Mouse (Mus musculus): ENCODE results near the gene Gm20388. TPM values are rescaled to one million over a fixed set of nuclear protein-coding genes. Genes with fewer than 3 reads are reported as not detected.

Gm20388 gene
- polyA plus RNA-seq, 2 experiments: 8.5 TPM; not detected in 1

GRCm38 (mm10) chr8:120437666-120438395 lies 527.2 kb downstream of the Gm20388 start:
- Histone ChIP-seq H3K4me3 (ENCODE audit: insufficient read depth in 1 of 2, low read depth in 2 of 2, low read length in 2 of 2) (no peak overlapping the region), H3K36me3 (replicated peaks; ENCODE audit: control insufficient read depth, insufficient read depth, low read depth) (no peaks in the 10 kb centered on the region), H3K9ac (replicated peaks) (no peak overlapping the region), H3K27ac (no peak overlapping the region), H3K9me3 (ENCODE audit: control insufficient read depth, low read length) (peaks cover 5% of the 10 kb centered on the region), H3K4me2 (ENCODE audit: low read depth) (no peak overlapping the region), H3K27me3 (ENCODE audit: control insufficient read depth, insufficient read depth, low read length) (no peaks in the 10 kb centered on the region; the same call in 1 of the 2 replicates), H3K4me1 (replicated peaks; ENCODE audit: control insufficient read depth in 2 of 2, insufficient read depth in 2 of 2, low read length in 1 of 2) (peaks cover 2 to 5% of the 10 kb centered on the region in 2 experiments; a peak in 3 of 4 replicates)
- TF ChIP-seq CTCF (IDR thresholded peaks at IDR 0.05; ENCODE audit: low read depth) (no peak), EP300 (IDR thresholded peaks at IDR 0.05; ENCODE audit: low read depth) (no peak)
- DNase-seq (ENCODE audit: low read depth in 3 of 3, low spot score in 3 of 3) (no peak), ATAC-seq (ENCODE audit: insufficient read depth) (no peak)
- WGBS (ENCODE audit: insufficient replicate concordance): 78% methylated on average over 21 of the region's 21 CpGs

DNA sequence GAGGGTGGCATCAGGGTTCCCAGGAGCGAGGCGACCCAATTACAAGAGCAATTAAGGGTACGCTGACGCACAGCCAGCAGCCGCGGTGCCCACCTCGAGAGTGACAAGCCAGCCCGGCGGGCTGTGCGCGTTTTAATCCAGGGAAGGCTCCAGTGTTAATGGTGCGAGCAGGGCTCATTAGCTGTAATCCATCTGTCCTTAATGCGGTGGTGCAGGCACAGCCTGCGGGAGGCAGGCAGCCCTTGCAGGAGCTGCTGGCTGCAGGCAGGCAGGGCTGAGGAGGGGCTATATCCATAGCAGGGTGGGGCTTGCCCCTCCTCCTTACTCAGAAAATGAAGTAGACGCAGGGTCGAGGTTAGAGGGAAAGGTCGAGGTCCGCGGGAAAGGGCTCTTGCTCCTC lies 528.7 kb downstream of the Gm20388 start:
- no peak overlapping the region for H3K27ac ChIP-seq
- no peak overlapping the region for H3K4me2 ChIP-seq (ENCODE audit: low read depth)

DNA sequence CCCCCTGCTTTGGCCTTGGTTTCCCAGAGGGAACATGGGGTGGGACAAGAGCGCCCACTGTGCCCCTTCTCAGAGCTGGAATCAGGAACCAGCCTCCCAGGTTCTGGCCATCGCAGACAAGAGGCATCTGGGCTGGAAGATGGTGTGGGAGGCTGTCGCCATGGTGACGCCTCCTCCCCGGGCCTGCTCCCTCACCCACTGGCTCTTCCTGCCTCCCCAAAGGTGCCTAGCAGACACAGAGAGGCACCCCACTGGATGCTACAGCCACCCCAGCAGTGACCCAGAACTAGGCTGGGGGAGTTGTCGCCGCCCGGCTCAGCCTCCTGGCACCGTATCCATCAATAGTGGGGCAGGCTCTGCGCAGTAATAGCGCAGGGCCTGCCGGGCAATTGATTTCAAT lies 530.1 kb downstream of the Gm20388 start:
- no peaks in the 10 kb centered on the region for H3K9me3 ChIP-seq (ENCODE audit: control insufficient read depth, low read length)

More for the DNA sequence above, 528.7 kb downstream of the Gm20388 start:
- H3K4me3 ChIP-seq (ENCODE audit: insufficient read depth in 1 of 2, low read depth in 2 of 2, low read length in 2 of 2): no peak overlapping the region
- 56% methylated on average over 19 of the region's 19 CpGs for WGBS (ENCODE audit: insufficient replicate concordance)
- no peak for DNase-seq (ENCODE audit: low read depth in 3 of 3, low spot score in 3 of 3)
- no peaks in the 10 kb centered on the region for H3K9me3 ChIP-seq (ENCODE audit: control insufficient read depth, low read length)
- H3K27me3 ChIP-seq (ENCODE audit: control insufficient read depth, insufficient read depth, low read length): no peaks in the 10 kb centered on the region; the same call in 1 of the 2 replicates
- no peaks in the 10 kb centered on the region for H3K36me3 ChIP-seq (replicated peaks; ENCODE audit: control insufficient read depth, insufficient read depth, low read depth)
- no peak overlapping the region for H3K9ac ChIP-seq (replicated peaks)
- H3K4me1 ChIP-seq (replicated peaks; ENCODE audit: control insufficient read depth in 2 of 2, insufficient read depth in 2 of 2, low read length in 1 of 2): peaks cover 2 to 5% of the 10 kb centered on the region in 2 experiments; a peak in 3 of 4 replicates
- ATAC-seq (ENCODE audit: insufficient read depth): no peak
- TF ChIP-seq EP300 (IDR thresholded peaks at IDR 0.05; ENCODE audit: low read depth) (no peak), CTCF (IDR thresholded peaks at IDR 0.05; ENCODE audit: low read depth) (no peak)

GRCm38 (mm10) chr8:120441637-120442036 lies 531.0 kb downstream of the Gm20388 start:
- DNase-seq (ENCODE audit: low read depth in 3 of 3, low spot score in 3 of 3): no peak
- TF ChIP-seq CTCF (IDR thresholded peaks at IDR 0.05; ENCODE audit: low read depth): no peak
- no peak for TF ChIP-seq EP300 (IDR thresholded peaks at IDR 0.05; ENCODE audit: low read depth)
- H3K36me3 ChIP-seq (replicated peaks; ENCODE audit: control insufficient read depth, insufficient read depth, low read depth): no peaks in the 10 kb centered on the region
- ATAC-seq (ENCODE audit: insufficient read depth): 0 out of 2 replicates have a peak, but pooled peaks have one; percentile 11
- 60% methylated on average over 6 of the region's 6 CpGs for WGBS (ENCODE audit: insufficient replicate concordance)
- no peak overlapping the region for H3K9ac ChIP-seq (replicated peaks)
- H3K4me1 ChIP-seq (replicated peaks; ENCODE audit: control insufficient read depth in 2 of 2, insufficient read depth in 2 of 2, low read length in 1 of 2): peaks cover 10 to 12% of the 10 kb centered on the region in 2 experiments
- no peaks in the 10 kb centered on the region for H3K9me3 ChIP-seq (ENCODE audit: control insufficient read depth, low read length)
- no peak overlapping the region for H3K4me3 ChIP-seq (ENCODE audit: insufficient read depth in 1 of 2, low read depth in 2 of 2, low read length in 2 of 2)
- H3K27ac ChIP-seq: no peak overlapping the region
- no peaks in the 10 kb centered on the region for H3K27me3 ChIP-seq (ENCODE audit: control insufficient read depth, insufficient read depth, low read length)
- no peak overlapping the region for H3K4me2 ChIP-seq (ENCODE audit: low read depth)

More for the DNA sequence above, 530.1 kb downstream of the Gm20388 start:
- Histone ChIP-seq H3K4me1 (replicated peaks; ENCODE audit: control insufficient read depth in 2 of 2, insufficient read depth in 2 of 2, low read length in 1 of 2) (peaks cover 9 to 12% of the 10 kb centered on the region in 2 experiments), H3K9ac (replicated peaks) (no peak overlapping the region), H3K27ac (no peak overlapping the region), H3K4me3 (ENCODE audit: insufficient read depth in 1 of 2, low read depth in 2 of 2, low read length in 2 of 2) (no peak overlapping the region), H3K27me3 (ENCODE audit: control insufficient read depth, insufficient read depth, low read length) (no peaks in the 10 kb centered on the region; the same call in 1 of the 2 replicates), H3K4me2 (ENCODE audit: low read depth) (no peak overlapping the region), H3K36me3 (replicated peaks; ENCODE audit: control insufficient read depth, insufficient read depth, low read depth) (no peaks in the 10 kb centered on the region)
- no peak for DNase-seq (ENCODE audit: low read depth in 3 of 3, low spot score in 3 of 3)
- ATAC-seq (ENCODE audit: insufficient read depth): no peak
- TF ChIP-seq EP300 (IDR thresholded peaks at IDR 0.05; ENCODE audit: low read depth): no peak
- no peak for TF ChIP-seq CTCF (IDR thresholded peaks at IDR 0.05; ENCODE audit: low read depth)
- WGBS (ENCODE audit: insufficient replicate concordance): 84% methylated on average over 12 of the region's 12 CpGs

DNA sequence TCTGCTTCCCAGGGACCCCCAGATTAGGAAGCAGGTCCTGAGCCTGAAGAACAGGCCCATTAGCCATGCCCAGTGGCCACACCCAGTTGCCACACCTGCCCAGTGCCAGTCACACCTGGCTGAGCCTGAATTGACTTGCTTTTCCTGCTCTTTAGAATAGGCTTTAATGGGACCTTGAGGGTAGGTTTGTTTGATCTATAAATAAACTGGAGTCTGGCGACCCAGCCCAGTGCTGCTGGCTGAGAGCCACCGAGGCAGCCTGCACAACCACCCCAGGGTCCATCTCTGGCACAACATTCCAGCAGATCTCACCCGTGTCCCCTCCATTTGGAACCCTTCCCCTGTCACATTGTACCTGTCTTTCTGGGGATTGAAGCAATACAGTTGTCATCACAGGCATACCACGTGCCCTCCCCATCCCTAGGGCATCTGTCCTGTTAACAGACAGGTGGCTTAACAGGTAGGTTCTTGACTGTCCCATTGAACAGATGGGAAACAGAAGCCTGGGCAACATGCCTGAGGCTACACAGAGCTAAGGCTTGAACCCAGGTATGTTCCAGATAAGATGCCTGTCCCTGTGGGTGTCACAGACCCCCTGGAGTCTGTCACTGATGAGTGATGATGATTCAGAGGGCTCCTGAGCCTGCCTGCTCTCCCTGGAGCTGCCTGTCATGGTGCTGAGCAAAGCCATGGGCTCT lies 531.8 kb downstream of the Gm20388 start:
- ATAC-seq (ENCODE audit: insufficient read depth) (no peak), DNase-seq (ENCODE audit: low read depth in 3 of 3, low spot score in 3 of 3) (no peak)
- Histone ChIP-seq H3K4me1 (replicated peaks; ENCODE audit: control insufficient read depth in 2 of 2, insufficient read depth in 2 of 2, low read length in 1 of 2) (peaks cover 10 to 12% of the 10 kb centered on the region in 2 experiments), H3K4me3 (ENCODE audit: insufficient read depth in 1 of 2, low read depth in 2 of 2, low read length in 2 of 2) (no peak overlapping the region), H3K27ac (no peak overlapping the region), H3K27me3 (ENCODE audit: control insufficient read depth, insufficient read depth, low read length) (no peaks in the 10 kb centered on the region), H3K9ac (replicated peaks) (no peak overlapping the region), H3K36me3 (replicated peaks; ENCODE audit: control insufficient read depth, insufficient read depth, low read depth) (no peaks in the 10 kb centered on the region), H3K4me2 (ENCODE audit: low read depth) (no peak overlapping the region), H3K9me3 (ENCODE audit: control insufficient read depth, low read length) (no peaks in the 10 kb centered on the region)
- TF ChIP-seq EP300 (IDR thresholded peaks at IDR 0.05; ENCODE audit: low read depth) (no peak), CTCF (IDR thresholded peaks at IDR 0.05; ENCODE audit: low read depth) (no peak)
- WGBS (ENCODE audit: insufficient replicate concordance): 53% methylated on average over 4 of the region's 4 CpGs

Measured in liver, embryonic 14.5 days (tissue).